Mouse (Mus musculus) R1 (cell line): ENCODE results near the gene Kat5.

Experiments used
- DNase-seq: peaks from one replicate; pipeline ENCODE4 v3.0.0-alpha.2; 2018; ENCODE audit warnings: low read depth, low spot score

Kat5 gene

DNA sequence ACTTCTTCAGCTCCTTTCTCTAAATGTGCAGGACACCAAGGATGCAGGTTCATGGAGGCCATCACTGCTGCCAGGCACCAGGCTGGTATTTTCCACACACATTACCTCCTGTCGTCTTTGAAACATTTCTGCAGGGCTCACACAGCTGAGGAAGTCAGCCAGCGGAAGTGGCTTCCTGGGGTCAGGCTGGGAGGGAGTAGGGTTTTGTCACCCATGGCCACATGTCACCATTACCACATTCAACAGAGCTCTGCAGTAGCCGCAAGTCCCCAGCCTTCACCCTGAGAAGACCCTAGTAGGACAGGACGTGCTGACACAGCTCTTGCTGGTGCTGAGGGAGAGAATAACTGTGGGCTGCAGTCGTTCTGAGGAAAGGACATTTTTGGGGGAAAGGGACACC is 38.2 kb downstream of the Kat5 start:
- no peak for DNase-seq

DNA sequence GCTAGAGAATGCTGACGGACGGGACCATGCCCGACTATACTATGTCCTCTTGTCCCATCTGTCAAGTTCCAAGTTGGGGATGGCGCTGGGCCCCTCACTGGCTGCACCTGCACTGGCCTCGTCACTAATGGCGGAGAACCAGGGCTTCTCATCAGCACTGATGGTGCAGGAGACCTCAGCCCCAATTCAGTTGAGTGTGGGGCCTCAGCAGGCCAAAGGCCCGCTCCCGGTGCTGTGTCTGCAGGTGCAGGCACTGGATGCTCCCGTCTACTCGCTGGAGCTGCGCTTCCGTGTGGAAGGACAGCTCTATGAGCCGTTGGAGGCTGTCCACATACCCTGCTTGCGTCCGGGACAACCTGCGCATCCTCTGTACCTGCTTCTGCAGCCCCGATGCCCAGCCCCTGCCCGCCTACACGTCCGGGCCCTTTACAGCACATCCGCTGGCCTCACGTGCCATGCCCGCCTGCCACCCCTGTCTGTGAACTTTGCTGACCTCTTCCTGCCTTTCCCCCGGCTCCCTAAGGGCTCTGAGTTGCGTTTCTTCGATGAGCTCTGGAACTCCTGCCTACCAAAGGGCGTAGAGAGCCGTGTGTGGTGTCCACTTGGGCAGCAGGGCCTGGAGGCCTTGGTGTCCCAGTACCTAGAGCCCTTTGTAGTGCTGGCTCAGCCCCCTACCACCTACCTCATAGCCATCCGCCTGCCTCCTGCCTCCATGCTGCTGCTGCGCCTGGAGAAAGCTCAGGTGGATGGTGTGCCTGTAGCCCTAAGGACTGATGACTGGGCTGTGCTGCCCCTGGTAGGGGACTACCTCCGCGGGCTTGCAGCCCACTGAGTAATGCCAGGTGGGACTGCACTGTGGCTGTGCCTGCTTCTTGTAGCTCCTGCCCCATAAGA is 39.4 kb downstream of the Kat5 start:
- DNase-seq = no peak

DNA sequence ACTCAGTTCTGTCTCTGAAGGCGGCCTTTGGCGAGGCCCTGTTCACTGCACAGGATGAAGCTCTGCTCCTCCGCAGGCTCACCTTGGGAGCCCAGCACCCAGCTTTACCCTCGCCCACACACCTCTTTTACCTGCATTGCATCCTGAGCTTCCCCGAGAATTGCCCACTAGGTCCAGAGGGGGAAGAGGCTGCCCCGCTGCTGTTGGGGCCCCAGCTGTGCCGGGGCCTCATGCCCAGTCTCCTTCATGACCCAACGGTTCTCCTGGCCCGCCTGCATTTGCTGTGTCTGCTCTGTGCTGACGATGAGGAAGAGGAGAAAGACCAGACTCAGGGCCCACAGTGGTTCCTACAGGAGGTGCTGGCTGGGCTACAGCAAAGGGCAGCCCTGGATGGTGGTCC is 40.5 kb downstream of the Kat5 start:
- no peak for DNase-seq

DNA sequence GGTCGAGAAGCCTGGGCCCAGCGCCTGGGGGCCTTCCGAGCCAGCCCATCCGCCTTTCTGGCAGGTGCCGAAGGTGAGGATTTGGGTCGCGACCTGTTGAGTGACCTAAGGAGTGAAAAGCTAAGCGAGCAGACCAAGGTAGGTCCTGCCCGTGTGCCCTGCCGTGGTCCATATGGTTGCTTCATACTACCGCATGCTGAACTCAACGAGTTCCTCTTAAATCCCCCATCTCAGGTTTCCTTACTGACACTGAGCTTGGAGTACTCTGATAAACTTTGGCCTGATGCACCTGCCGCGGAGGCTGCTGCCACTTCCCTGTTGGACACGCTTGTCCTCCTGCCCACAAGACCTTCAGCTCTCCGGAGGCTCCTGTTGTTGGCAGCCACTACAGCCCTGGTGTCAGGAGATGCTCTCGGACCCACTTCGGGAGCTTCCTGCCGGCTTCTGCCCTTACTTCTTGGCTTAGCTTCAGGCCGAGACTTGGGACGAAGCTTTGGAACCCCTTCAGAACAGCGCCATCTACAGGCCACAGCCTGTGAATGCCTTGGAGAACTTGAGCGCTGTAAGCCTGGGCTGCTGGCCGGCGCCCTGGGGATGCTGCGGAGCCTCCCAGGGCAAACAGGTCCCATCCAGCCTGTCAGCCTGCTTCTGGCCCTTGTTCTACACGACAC is 41.4 kb downstream of the Kat5 start:
- DNase-seq = peak; percentile 95

DNA sequence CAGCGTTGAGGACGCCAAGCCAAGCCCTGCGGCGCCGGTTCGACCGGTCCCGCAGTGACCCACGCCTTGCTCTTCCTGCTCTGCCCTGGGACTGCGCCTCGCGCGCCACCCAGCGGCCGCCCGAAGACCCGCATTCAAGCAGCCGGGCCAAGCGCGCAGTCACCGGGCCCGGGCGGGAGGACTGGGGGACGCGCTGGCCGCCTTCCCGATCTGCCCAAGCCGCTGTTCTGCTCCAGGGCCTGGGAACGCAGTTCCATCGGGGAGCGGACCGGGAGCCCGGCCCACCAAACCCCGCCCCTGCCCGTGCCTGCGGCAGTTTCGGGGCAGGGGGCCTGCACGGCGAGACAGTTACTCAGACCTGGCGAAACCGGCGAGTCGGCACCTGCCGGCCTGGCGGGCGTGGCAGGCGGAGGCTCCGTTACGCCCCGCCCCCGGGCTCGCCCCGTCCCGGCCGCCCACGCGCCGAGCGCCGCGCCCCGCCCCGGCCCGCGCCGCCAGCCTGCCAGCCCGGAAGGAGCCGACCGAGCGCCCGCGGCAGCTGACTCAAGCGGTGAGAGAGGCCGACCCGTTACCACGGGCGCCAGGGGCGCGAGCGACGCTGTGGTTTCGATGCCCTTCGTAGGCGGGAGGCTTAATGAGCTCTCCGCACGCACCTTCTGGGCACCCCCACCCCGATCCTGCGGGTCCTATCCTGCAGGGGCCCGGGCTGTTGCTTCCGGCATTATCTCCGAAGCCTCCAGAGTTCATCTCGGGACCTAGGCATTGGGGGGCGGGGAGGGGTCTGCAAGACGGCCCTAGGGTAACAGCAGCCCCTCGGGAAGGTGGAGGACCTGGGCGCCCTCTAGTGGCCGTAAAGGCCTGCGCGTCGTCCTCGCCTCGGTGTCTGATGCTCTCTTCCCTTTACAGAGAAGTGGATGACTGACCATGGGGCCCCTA is 42.2 kb downstream of the Kat5 start, which contains the start of gene Ap5b1:
TSS of gene Ap5b1 (plus strand) at position 492 of the 936 bp plus-strand sequence.
- DNase-seq = peak; percentile 94

DNA sequence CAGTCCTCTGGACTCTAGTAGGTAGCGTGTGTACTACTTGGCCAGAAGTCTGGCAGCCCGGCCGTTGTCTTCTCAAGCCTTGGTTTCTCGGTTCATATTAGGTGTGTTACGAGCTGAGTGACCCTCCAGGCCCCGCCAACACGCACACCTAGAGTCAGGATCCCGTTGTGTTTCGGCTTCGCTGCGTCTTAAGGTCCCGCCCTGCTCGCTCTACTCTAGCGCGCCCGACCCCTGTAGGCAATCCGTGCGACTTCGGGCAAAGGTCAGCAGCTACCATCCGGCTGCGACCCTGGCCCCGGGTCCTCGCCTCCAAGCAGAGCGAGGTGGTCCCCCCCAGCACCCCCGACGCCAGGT is 42.9 kb downstream of the Kat5 start:
- DNase-seq = peak; percentile 74

DNA sequence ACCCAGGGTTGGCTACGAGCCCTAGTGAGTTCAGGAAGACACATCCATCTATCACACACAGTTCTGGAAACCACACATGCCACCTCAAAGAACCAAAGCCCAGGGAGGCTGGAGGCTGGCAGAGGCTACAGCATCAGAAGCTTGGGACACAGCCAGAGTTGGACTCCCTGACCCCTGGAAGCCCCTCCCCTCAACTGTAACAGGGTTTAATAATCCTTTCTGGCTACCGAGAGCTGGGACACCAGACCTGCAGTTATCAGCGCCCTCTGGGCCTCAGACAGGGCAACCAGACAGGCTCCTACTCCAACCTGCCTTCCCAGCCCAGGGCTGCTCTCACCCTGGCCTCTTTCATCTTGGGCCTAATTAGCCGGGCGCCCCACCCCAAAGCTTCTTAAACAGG is 43.7 kb downstream of the Kat5 start:
- no peak for DNase-seq

DNA sequence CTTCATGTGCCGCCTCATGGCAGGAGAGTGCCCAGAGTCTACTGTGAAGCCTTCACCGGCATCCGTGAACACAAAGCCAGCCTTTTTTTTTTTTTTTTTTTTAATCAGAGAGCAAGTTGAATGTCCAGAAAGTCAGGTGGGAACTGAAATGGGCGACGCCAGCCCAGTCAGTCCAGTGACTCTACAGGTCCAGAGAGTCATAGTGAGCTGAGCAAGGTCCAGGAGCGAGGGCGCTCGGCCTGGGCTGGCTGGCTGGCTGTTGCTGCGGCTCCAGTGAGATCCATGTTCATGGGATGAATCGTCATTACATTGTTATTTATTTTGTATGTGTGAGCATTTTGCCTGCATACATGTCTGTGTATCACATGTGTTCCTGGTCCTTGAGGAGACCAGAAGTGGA is 47.3 kb downstream of the Kat5 start:
- no peak for DNase-seq

DNA sequence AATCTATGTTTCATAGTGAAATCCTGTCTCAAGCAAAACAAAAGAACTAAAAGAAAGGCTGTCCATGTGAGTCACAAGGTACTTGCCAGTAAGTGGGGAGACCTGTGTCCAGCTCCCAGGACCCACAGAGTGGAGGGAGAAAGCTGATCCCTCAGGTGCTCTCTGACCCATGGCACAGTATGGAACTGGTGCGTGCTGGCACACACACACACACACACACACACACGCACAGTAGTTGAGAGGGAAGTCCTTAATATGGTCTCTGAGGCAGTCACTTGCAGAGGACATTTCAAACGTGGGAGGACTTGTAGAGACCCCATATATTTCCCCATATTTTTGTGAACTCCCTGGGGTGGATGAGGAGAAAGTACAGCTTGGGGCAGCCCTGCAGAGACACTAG is 48.2 kb downstream of the Kat5 start:
- no peak for DNase-seq

DNA sequence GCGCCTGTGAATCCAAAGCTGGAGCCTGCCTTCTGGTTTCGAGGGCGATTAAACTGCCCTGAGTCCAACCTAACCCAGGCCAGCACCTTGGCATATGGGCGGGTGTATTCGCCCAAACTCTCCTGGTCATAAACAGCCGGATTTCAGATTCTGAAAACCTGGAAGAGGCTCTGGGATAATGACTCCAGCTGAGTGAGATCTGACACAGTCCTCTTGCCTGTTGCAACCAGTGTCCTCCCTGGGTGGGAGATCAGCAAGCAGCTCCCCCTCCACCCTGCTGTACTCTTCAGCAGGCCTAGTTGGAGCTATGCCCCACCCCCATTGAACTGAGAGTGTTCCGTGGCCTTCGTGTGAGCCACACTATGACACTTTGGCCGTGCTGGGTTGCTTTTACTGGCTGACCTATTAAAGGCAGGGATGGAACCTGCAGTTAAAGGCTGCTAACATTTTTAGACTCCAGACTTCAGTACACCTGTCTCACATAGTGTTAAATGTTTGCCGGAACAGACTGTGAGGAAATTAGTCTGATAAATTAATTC is 48.7 kb downstream of the Kat5 start:
- no peak for DNase-seq

DNA sequence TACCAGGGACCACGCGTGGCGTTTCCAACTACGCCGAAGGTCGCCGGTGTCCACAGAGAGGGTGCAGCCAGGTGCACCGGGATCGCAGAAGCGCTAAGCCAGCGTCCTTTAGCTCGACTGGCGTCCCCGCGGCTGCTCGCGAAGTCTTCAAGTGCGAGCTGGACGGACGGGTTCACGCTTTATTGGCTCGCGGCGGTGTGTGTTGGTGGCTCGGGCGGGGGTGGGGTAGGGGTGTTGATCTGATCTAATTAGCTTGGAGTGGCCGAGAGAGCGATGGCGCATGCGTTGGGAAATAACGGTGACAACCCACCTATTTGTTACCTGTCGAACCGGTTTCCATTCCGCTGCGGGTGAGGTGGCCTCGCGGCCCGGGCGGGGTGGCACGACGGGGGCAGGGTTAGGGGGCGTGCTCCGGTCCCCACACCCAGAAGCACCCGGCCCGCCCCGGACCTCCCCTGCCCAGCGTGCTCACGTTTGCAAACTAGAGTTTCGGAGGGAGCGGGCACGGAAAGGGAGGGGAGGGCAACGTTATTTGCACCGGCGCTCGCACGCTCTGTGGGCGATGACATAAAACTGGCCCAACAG is 49.5 kb downstream of the Kat5 start, which contains the start of gene Ovol1:
TSS of gene Ovol1 (minus strand) at position 190 of the 585 bp plus-strand sequence.
- peak; percentile 41 for DNase-seq

DNA sequence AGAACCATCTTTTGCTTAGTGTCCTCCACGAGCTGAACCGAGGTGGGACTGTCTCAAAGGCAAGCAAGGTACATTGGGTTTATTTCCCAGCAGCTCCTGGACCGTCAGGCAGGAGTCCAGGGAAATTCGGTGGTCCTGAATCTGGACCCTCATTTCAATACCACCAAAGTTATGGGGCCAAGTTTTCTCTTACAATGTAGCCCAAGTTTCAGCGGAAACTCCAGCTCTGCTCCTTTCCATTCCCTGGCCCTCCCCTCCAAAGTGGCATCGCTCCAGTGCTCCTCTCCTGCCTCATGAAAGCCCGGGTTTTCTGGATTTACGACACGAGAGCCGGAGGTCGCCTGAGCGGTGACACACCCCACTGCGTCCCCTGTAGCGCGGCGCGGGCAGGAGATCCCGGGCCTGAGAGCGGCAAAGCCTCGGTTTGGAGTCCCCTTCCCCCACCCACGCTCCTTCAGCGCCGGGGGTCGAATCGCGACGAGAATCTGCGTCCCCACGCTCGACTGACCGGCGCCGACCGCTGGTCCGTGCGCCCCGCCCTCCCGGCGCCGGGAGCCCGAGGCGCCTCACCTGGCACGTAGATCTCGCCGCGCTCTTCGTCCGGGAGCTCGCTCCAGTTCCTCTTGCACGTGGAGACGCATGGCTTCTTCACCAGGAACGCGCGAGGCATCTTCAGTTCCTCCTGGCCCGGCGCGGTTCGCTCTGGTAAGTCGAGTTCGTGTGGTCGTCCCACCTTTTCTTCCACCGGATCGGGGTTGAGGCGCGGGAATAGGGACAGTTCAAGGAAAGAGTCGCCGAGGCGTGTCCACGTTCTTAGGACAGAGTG is 50.2 kb downstream of the Kat5 start:
- DNase-seq = peak; percentile 37

DNA sequence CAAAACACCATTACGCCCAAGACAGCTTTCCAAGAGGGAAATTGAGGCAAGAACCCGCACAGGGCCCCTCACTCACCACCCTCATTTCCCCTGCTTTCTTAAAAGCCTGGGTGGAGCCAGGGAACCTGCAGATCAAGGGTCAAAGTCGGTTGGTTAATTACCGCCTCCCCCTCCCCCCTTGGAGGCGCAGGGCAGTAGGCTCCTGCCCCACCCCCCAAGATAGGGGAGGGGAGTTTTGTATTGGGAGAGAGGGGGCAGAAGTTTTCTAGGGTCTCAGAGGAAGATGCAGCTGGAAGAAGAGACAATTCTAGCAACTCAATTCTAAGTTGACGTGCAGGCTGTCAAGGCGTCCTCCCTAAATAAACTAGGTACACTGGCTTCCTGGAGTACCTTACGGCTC is 50.8 kb downstream of the Kat5 start:
- no peak for DNase-seq

DNA sequence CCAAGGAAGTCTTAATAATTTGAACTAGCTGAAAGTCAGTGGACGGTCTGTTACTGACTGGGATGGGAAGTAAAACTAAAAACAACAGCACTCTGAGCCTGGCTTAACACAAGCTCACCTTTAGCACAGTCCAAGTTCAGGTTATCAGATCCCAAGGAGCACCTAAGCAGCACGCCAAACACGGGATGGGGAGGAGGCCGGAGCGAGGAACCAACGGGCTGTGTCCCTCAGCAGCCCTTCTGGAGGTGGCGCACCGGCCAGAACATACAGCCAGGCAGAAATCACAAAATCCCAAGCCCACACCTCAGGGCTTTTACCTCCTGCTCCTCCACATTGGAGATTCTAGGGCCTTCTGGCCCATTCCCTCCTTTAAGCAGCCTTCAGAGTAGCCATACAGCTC is 51.3 kb downstream of the Kat5 start:
- DNase-seq = no peak

DNA sequence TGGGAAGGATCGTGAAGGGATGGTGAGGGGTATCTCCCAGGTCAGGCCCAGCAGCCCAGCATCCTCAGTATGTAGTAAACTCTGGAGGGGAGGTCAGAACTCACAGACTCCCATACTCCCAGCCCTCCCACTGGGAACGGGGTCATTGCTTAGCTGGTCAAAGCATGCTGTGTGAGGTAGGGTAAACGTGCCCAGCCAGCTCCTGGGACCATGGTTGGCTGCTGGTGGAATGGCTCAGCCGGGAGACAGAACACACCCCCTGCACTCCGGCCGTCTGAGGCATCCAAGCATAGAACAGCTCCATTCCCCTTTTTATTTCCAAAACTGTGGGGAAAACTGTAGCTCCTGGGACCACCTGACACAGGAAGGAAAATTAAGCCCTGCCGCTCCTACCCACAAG is 51.9 kb downstream of the Kat5 start:
- DNase-seq = no peak

DNA sequence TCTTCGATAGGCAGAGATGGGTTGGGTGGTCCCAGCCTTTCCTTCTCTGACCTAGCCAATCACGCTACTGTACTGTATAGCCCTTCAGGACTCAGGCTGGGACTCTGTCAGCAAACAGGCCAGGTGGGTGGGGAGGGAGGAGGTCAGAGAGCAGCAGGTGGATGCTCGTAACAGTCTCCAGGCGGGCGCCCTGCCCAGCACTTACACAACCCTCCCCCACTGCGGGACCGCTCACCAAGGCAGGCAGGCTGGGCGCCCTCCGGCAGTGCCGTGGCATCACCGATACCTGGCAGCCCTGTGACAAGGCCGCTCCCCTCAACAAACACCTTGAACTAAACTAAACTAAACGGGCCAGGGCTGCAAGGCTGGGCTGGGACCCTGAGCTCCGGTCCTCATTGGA is 55.8 kb downstream of the Kat5 start:
- DNase-seq = no peak

DNA sequence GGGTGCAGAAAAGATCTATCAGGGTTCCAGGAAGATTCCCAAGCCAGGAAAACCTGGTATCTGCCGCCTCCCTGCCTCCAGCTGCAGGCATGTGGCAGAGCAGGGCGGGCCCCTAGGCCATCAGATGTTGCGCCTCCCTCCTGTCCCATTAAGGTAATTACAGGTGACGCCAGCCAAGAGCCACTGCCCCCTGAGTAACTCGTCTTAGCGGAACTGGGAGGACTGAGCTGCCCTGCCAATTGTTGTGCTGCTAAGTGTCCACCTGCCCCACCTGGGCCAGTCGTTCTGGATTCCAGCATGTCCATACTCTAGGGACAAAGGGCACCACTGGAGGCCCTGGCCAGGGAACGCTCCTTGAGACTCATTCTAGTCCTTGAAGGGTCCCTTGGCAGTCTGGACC is 56.2 kb downstream of the Kat5 start:
- DNase-seq = no peak
